Mouse (Mus musculus): ENCODE measurements around the gene Gpr153.

Gene Gpr153

DNA sequence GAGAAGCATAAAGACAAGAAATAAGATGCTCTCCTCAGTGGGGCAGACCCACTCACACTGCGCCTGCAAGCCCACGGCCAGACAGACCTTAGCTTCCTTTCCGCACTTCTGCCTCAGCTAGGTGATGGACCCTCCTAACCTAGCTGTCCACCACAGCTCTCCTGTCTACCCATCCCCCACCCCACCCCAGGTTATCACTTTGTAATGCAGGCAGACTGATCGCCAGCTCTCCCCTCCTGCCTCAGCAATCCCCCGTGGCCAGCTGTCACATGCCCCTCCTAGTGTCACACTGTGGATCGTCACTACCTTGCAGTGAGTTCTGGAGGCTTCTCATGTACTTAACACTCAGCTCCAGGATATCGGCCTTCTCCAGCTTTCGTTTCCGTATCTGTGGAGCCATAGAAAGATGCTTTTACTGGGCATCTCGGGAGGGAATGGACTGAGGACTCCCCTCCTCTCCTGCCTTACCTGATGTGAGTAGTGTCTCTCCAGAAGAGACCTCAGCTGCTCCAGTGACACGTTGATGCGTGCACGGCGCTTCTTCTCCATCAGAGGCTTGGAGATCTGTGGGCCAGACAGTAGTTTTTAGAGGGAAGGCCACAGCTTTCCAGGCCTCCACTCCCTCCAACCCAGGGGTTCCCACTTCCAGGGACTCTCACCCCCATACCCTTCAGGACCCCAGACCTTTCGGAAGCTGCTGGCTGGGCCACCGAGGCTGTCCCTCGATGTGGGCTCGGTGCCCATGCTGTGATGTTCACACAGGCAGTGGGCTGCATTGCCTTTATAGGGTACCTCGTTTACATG lies 13.5 kb downstream of the Gpr153 start:
- 50% methylated on average over 19 of the region's 19 CpGs for WGBS

- WGBS: 72% methylated on average over 18 of the region's 18 CpGs
Measured at GRCm38 (mm10) chr4:152288398-152288945, 14.4 kb downstream of the Gpr153 start.

GRCm38 (mm10) chr4:152290385-152290784 lies 16.4 kb downstream of the Gpr153 start:
- 3% methylated on average over 39 of the region's 39 CpGs for WGBS

DNA sequence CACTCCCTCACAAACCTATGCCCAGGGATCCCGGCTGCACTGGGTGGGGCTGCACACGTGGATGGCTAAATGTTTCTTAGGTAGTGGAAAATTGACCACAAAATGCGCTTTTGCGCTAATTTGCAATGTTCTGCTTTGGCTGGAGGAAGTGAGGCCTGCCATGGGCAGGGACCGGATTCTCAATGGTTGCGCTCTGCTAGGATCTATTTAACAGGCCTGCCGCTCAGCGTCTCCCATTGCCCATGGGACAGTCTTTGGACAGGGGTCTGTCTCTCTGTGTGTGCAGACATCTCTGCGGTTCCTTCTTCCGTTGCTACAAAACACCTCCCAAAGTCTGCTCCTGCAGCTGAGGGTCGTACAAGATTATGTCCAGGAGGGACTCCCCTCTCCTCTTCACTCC lies 17.0 kb downstream of the Gpr153 start:
- WGBS: 55% methylated on average over 11 of the region's 11 CpGs

DNA sequence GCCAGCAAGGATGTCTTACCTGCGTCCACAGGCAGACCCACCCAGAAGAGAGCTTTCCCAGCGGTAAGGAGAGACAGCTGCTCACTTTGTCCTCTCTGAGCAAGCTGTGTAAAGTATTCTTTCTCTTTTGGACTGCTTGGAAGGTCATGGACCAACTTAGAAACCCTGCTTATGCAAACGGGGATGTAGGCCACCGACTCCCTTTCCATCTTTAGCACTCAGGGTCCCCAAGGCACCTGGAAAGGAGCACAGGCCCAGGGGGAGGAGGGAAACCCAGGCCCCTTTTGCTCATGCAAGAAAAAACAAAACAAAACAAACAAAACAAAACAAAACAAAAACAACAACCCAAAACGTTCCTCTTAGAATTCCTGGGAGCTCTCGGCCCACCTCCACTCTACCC lies 17.5 kb downstream of the Gpr153 start, which contains the start of gene Hes3:
Gene Hes3, minus strand, starts transcription at position 101 of the 400 bp plus-strand sequence.
- 38% methylated on average over 6 of the region's 6 CpGs for WGBS

DNA sequence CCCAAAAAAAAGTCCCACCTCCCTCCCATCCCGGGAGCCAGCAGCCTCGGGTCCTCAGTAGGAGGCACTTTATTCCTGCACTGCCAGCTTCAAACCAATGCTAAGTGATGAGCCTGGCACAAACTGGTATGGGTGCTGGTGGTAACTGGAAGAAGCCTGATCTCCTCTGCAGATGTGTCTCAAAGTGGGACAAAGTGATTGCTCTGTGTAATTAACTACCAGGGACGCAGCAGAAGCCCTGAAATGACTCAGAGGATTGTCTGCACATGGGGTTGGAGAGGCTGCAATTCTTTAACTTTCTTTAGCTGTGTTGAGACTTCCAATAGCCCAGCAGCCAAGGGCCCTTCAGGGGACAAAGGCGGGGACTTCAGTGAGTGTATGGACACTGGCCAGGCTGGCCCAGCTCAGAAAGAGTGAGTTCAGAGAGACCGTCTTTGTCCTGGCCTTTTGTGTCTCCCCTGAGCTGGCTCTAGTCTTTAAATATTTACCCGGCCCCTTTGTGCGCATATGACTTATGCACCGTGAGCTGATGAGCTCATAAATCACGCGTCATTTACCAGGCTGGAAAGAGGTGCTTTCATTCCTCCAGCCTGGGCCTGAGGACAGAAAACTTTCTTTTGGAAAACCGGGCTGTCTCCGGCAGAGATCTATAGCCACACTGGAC lies 18.2 kb downstream of the Gpr153 start:
- WGBS: 21% methylated on average over 12 of the region's 12 CpGs

DNA sequence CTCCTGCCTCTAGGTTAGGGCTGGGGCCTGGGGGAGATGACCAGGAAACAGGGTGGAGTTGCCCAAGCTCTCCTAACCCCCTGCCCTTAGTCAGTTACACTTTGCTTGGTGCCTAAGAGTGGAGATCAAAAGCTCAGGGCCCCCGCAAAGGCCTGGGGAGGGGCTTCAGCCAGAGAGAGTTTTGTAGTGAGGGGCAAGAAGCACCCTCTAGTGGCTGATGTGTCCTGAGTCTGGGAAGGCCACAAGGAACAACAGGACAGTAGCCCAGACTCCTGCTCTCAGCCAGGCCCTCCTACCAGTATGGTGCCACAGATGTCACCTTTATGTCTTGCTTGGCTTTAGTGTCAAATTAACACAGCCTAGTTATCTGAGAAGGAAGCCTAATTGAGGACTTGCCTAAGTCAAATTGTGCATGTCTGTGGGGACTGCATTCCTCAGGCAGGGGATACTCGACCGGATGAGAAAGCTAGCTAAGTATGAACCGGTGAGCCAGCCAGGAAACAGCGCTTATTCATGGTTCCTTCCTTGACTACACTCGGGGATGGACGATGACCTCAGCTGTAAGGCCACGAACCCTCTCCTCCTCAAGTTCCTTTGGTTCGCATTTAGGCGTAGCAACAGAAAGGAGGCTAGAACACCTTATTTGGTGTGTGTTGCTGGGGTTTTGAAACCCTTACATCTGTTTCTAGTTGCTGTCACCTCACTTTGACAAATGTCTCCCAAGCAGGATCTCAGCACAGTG lies 20.3 kb downstream of the Gpr153 start:
- 62% methylated on average over 10 of the region's 10 CpGs for WGBS

DNA sequence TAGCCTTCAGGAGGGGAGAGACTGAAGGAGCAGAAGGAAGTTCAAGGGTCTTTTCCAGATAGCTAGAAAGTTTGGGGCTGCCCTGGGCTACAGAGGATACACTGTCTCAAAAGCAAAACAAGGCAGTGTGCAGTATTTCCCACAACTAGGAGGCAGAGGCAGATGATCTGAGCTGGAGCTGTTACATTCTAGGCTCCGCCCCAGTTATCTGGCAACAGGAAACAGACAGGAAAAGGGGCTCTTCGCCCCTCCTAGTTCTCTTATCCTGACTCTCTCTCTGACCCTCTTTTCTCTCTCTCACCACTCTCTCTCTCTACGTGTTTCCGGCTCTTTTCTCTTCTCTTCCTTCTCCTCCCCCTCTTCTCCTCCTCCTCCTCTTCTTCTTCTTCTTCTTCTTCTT lies 21.9 kb downstream of the Gpr153 start:
- 58% methylated on average over 4 of the region's 4 CpGs for WGBS

DNA sequence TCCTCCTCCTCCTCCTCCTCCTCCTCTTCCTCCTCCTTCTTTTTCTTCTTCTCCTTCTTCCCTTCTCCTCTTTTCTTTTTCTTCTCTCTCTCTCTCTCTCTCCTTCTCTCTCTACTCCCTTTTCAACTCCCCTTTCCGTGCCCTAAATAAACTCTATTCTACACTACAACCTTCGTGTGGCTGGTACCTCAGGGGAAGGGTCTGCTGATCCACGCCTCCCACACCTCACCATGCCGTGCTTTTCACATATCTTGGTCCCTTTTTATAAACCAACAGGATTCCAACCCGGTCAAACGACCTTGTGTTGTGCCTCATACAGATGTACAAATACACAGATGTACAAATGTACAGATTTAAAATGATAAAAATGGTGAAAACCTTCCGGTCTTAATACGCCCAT lies 22.3 kb downstream of the Gpr153 start:
- WGBS: 16% methylated on average over 8 of the region's 8 CpGs

DNA sequence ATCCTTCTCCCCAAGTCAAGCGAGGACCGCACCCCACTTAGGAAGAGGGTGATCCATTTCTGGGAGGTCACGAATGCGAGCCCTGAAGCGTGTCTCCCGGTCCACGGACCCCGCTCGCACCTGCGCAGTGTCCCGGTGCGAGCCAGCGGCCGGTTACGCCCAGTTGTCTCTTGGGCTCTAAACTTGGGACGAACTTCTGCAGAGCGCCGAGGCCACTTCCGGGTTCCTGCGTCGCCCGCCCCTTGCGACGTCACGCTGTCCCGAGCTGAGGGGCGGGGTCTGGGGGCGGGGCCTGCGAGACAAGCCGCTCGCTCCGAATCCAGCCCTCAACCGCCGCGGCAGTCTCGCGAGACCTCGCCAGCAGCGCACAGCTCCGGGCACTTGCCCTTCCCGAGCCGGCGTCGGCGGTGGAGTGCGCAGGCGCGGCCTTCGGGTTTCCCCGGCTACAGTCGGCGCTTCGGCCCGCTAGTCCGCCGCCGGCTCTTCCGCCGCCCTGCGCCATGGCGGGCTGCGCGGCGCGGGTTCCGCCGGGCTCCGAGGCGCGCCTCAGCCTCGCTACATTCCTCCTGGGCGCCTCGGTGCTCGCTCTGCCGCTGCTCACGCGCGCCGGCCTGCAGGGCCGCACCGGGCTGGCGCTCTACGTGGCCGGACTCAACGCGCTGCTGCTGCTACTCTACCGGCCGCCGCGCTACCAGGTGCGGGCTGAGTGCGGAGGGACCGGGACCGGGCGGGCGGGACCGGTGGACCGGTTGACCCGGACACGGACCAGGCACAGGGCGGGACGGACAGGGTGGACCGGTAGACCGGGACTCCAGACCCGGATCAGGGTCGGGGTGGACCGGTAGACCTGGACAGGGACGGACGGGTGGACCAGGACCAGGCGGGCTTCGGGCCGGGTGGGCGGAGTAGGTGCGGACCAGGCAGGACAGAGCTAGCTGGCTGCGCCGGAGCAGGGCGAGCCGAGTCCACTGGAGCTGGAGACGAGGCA lies 23.1 kb downstream of the Gpr153 start, which contains the start of gene Icmt:
Gene Icmt, plus strand, starts transcription at position 354 of the 988 bp plus-strand sequence.
- under 1% methylated on average over 119 of the region's 119 CpGs for WGBS

DNA sequence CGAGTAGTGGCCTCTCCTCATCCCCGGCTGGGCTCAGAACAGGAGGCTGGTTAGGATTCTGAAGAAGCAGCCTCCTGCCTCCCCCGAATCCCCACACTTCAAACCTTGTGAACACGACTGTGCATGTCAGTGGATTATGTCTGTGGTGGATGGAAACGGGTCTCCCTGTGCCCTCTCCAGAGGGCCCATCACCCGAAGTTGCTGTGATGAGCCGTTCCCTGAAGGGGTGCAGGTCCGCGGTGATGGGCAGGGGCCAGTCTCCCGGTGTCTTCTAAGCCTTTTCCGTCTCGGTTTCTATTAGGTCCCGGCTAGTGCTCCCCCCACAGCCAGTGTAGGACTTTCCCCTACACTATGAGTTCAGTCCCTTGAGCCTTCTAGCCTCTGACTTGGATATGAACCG lies 24.8 kb downstream of the Gpr153 start:
- WGBS: 82% methylated on average over 14 of the region's 14 CpGs

DNA sequence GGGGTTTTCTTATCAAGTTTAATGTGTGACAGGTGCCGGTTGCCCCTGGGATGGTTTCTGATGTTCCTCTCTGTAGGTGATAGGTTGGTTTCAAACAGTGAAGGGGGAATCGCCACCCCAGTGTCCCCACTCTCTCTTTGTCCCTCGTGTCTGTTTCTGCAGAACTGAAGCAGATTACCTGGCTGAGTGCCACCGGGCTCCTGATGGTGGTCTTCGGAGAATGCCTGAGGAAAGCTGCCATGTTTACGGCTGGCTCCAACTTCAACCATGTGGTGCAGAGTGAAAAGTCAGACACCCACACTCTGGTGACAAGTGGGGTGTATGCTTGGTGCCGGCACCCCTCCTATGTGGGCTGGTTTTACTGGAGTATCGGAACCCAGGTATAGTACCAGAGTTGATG lies 26.3 kb downstream of the Gpr153 start:
- 59% methylated on average over 8 of the region's 8 CpGs for WGBS

GRCm38 (mm10) chr4:152302012-152302411 lies 28.0 kb downstream of the Gpr153 start:
- WGBS: 82% methylated on average over 11 of the region's 11 CpGs

- WGBS: 95% methylated on average over 10 of the region's 10 CpGs
Measured at GRCm38 (mm10) chr4:152303172-152303571, 29.1 kb downstream of the Gpr153 start.

- 70% methylated on average over 6 of the region's 6 CpGs for WGBS
Measured at GRCm38 (mm10) chr4:152304685-152305084, 30.7 kb downstream of the Gpr153 start.

- 73% methylated on average over 6 of the region's 6 CpGs for WGBS
Measured at GRCm38 (mm10) chr4:152305991-152306390, 32.0 kb downstream of the Gpr153 start.

GRCm38 (mm10) chr4:152307542-152307941 lies 33.5 kb downstream of the Gpr153 start:
- 89% methylated on average over 9 of the region's 9 CpGs for WGBS

- WGBS: 13% methylated on average over 14 of the region's 14 CpGs
Measured at GRCm38 (mm10) chr4:152312186-152312585, 38.2 kb downstream of the Gpr153 start.

DNA sequence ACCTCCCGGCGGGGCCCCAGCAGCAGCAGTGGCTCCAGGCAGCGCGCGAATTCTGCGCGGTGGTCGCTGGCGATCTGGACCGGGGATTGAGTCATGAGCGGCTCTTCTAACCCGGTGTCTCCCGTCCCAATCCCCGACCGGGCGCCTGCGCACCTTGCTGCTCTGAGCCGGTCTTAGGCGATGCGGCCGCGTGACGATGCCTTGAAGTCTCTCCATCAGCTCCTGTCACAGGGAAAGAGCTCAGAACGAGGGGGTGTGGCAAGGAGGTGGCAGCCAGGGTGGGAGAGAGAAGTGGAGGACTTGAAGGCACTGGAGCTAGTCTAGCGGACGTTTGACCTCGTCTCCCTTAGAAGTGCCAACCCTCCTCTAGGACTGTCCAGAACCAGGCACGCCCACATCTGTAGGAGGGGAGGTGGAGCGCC lies 39.2 kb downstream of the Gpr153 start:
- WGBS: under 1% methylated on average over 29 of the region's 29 CpGs

DNA sequence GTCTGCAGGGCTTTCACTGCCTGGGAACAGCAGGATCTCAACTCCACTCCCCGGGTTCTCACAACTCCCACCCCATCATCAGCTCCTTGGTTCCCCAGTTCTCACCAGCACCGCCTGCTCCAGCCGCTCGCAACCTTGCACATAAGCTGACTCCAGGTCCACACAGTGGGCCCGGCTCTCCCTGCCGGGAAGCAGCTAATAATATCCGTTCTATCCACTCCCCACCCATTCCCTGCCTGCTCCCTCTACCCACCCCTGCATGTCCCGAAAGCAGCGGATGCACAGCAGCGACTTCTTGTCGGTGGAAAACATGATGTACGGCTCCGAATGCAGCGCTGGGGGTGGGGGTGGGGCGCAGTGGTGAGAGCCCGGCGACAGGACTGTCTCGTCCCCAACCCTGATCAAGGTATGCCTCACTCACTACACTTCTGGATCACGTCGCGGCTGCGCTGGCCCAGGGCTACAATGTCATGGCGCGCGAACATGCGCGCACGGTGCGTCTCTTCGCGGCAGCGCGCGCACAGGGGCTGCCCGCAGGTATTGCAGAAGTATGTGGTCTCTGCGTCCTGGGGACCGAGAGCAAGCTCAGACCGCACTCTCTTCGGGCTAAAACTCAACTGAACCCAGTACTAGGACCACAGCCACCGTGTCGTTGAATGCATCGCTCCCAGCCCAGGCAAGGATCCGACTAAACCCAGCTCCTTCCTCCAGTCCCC lies 41.6 kb downstream of the Gpr153 start:
- 2% methylated on average over 43 of the region's 43 CpGs for WGBS

Data from cerebral cortex, adult 2 months (tissue).